Mouse (Mus musculus): ENCODE results near the gene Zfp365. TPM values are rescaled to one million over a fixed set of nuclear protein-coding genes. Genes with fewer than 3 reads are reported as not detected.

Zfp365 gene
- total RNA-seq, 2 experiments from 2014 or later, result 456 to 474 TPM

DNA sequence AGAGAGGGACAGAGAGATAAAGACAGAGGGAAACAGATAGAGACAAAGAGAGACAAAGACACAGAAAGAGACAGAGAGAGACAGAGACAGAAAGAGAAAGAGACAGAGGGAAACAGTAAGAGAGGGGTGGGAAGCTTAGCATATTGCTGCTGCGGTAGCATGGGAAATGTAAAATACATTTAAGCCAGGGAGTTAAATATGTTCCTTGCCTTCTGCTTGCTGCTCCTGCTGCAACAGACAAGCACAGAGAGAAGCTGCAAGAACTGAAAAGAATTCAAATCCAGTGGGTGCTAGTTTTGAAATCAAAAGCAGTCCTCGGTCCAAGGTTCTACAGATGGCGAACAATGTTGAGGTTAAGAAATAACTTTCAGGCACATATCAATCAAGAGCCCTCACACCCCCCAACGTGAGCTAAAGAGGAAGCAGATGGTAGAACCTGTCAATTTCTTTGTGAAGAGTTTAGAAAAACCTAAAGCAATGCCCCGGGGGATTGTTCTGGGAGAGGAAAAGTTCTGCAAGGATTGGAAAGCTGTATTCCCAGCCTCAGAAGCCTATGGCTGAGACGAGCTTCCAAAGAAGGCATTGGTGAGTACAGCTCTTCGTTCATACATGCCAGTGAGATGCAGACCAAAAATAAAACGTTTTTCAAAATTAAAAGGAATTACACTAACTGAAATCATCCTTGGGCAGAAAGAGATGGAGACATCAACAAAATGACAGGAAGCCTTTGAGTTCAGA is 15.4 kb upstream of the Zfp365 start:
- intact Hi-C loops (cut with DNase I), result no loop called here

DNA sequence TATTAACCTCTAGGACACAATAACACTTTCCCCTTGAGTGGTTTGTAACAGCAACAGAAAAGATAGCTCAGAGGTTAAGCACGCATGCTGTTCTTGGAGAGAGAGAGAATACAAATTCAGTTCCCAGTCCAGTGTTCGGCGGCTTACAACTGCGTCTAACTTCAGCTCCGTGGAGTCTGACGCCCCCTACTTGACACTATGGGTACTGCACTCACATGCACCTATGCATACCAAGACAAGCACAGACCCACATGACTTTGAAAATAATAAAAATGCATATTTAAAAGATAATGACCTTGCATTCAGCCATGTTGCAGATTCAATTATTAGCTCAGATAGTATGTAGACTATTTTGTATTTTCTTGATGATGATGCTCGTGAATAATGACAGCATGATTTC is 11.6 kb upstream of the Zfp365 start:
- DNase-seq (ENCODE audit: extremely low spot score in 1 of 2, low spot score in 2 of 2), result no peak
- peak; percentile 48 for TF ChIP-seq CTCF (IDR thresholded peaks at IDR 0.05)
- Histone ChIP-seq H3K4me3 (no peak overlapping the region), H3K27ac (no peak overlapping the region)
- intact Hi-C loops (cut with DNase I), result no loop called here

More for the DNA sequence above, 15.4 kb upstream of the Zfp365 start:
- H3K27ac ChIP-seq, result peak overlapping the region; percentile 67
- TF ChIP-seq CTCF (IDR thresholded peaks at IDR 0.05), result no peak
- H3K4me3 ChIP-seq, result no peak overlapping the region
- no peak for DNase-seq (ENCODE audit: extremely low spot score in 1 of 2, low spot score in 2 of 2)

- Histone ChIP-seq H3K4me3 (no peak overlapping the region), H3K27ac (no peak overlapping the region)
- peak; percentile 1; the same call in 1 of the 2 replicates for TF ChIP-seq CTCF (IDR thresholded peaks at IDR 0.05)
- no peak for DNase-seq (ENCODE audit: extremely low spot score in 1 of 2, low spot score in 2 of 2)
- intact Hi-C loops (cut with DNase I), result no loop called here
Measured at GRCm38 (mm10) chr10:67921777-67922176, 9.3 kb upstream of the Zfp365 start.

DNA sequence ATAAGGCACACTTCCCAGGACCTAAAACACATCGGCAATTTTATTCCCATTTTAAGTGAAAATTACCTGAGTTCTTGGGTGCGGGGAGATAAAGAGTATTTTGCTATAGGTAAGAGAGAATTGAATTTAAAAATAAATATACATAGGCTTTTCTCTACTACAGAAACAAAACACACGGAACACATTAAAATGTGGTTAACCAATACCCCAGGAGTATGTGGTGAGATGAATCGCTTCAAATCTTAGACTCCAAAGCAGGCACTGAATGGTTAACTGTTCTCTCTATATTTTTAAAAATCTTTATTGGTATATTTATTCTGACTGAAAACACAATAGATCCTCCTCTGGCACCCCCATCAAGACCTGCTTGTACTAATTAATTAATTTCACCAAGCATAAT is 7.2 kb upstream of the Zfp365 start:
- TF ChIP-seq CTCF (IDR thresholded peaks at IDR 0.05), result no peak
- no peak overlapping the region for H3K4me3 ChIP-seq
- intact Hi-C loops (cut with DNase I), result loop anchor here (10.0 kb wide), 1 partner anchor 355 kb away; the partner anchor contains the start of gene Arid5b
- DNase-seq (ENCODE audit: extremely low spot score in 1 of 2, low spot score in 2 of 2), result no peak
- no peak overlapping the region for H3K27ac ChIP-seq

DNA sequence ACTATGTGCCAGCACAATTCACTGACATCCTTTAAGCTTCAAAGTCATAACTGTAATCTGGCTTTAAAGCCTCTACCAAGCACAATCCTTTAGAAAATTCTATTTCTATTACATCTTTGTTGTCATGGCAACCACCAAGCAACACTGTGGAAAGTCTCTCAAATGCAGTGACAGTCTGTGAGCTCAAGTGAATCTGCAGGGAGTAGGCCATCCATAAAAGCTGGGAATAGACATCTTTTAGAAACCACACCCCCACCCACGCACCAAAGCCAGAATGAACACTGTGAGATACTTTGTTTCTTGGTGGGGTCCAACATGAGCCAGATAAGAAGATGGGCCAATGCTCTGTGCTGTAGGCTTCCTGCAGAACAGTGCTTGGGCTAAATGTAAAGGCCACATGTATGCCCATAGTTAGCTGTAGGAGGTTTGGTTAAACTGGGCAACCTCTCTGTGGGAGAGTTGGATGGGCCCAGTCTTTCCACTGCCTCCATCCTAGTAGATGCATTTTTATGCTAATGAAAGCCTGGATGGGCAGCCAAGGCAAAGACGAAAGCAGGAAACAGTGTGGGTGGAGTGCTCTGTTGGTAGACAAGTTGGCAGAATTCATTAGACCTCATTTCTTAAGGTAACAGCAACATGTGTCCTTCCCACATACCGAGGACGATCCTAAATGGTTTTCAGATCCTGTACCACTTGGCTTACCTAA is 5.9 kb upstream of the Zfp365 start:
- no peak for TF ChIP-seq CTCF (IDR thresholded peaks at IDR 0.05)
- intact Hi-C loops (cut with DNase I), result loop anchor here (10.0 kb wide), 1 partner anchor 356 kb away; the partner anchor contains the start of gene Arid5b
- peak overlapping the region; percentile 28 for H3K27ac ChIP-seq
- DNase-seq (ENCODE audit: extremely low spot score in 1 of 2, low spot score in 2 of 2), result peak; percentile 22 to 49
- H3K4me3 ChIP-seq, result no peak overlapping the region

DNA sequence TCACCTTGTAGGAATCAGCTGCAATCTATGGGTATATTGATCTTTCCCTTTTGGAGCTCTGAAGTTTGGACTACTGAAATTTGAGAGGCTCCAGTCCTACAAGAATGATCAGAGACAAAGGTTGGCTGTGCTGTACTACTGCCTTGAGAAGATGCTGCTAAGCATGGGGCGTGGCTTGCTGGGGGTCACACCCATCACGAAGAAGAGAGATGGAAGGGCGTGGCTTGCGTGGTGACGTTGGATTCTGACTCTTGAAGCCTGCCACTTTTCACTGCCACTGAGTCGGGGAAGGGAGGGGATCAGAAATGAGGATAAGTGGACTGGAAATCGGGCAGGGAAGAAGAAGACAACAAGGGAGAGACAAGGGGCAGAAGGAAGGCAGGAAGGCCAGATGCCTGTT is 4.9 kb upstream of the Zfp365 start:
- no peak for TF ChIP-seq CTCF (IDR thresholded peaks at IDR 0.05)
- Histone ChIP-seq H3K4me3 (no peak overlapping the region), H3K27ac (peak overlapping the region; percentile 28)
- intact Hi-C loops (cut with DNase I), result loop anchor here (10.0 kb wide), 1 partner anchor 357 kb away; the partner anchor contains the start of gene Arid5b
- no peak for DNase-seq (ENCODE audit: extremely low spot score in 1 of 2, low spot score in 2 of 2)

GRCm38 (mm10) chr10:67911447-67912336 is 770 bp downstream of the Zfp365 start:
- peak overlapping the region; percentile 97 for H3K27ac ChIP-seq
- intact Hi-C loops (cut with DNase I), result loop anchor here (5.0 to 10.0 kb wide), 2 partner anchors 71 to 363 kb away; partner anchors contain the start of gene Arid5b
- H3K4me3 ChIP-seq, result peak overlapping the region; percentile 88
- DNase-seq (ENCODE audit: extremely low spot score in 1 of 2, low spot score in 2 of 2), result peak in 1 of 2 experiments; percentile 29
- TF ChIP-seq CTCF (IDR thresholded peaks at IDR 0.05), result no peak

- no peak for TF ChIP-seq CTCF (IDR thresholded peaks at IDR 0.05)
- no peak for DNase-seq (ENCODE audit: extremely low spot score in 1 of 2, low spot score in 2 of 2)
- intact Hi-C loops (cut with DNase I), result no loop called here
- H3K4me3 ChIP-seq, result peak overlapping the region; percentile 16; the same call in 1 of the 2 replicates
- H3K27ac ChIP-seq, result peak overlapping the region; percentile 34; the same call in 1 of the 2 replicates
Measured at GRCm38 (mm10) chr10:67907931-67908330, 4.5 kb downstream of the Zfp365 start.

- no peak for DNase-seq (ENCODE audit: extremely low spot score in 1 of 2, low spot score in 2 of 2)
- intact Hi-C loops (cut with DNase I), result no loop called here
- no peak for TF ChIP-seq CTCF (IDR thresholded peaks at IDR 0.05)
- Histone ChIP-seq H3K4me3 (peak overlapping the region; percentile 11; the same call in 1 of the 2 replicates), H3K27ac (peak overlapping the region; percentile 64)
Measured at GRCm38 (mm10) chr10:67906926-67907325, 5.5 kb downstream of the Zfp365 start.

- no peak overlapping the region for H3K4me3 ChIP-seq
- peak overlapping the region; percentile 64 for H3K27ac ChIP-seq
- no peak for DNase-seq (ENCODE audit: extremely low spot score in 1 of 2, low spot score in 2 of 2)
- TF ChIP-seq CTCF (IDR thresholded peaks at IDR 0.05), result no peak
- intact Hi-C loops (cut with DNase I), result no loop called here
Measured at GRCm38 (mm10) chr10:67906063-67906462, 6.4 kb downstream of the Zfp365 start.

DNA sequence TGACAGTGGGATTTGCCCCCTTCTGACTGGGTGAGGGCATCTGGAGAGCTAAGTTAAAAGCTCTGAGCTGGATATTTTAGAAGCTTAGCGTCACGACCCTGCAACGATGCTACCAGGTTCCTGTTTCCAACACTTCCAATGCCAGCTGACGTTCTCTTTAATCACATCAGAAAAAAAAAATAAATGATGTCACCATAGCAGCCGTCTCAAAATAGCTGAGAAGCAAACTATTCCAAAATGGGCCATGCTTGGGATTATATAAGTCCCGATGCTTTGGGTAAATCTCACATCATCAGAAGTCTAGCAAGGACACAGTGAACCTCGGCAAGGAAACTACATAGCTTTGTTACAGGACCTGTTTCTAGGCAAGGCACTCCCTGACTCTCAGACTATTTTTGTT is 9.1 kb downstream of the Zfp365 start:
- no peak for TF ChIP-seq CTCF (IDR thresholded peaks at IDR 0.05)
- DNase-seq (ENCODE audit: extremely low spot score in 1 of 2, low spot score in 2 of 2), result peak; percentile 40 to 41
- no peak overlapping the region for H3K4me3 ChIP-seq
- intact Hi-C loops (cut with DNase I), result no loop called here
- H3K27ac ChIP-seq, result peak overlapping the region; percentile 94

Measured in left cerebral cortex, adult 2 months (tissue).